Mouse (Mus musculus): ENCODE measurements at regions not wholly inside any gene's neighbourhood (a gene's known extent, or its start where the extent isn't known, plus 50 kb on each side); places are given as distances from the start of the nearest gene placed in this dataset.

DNA sequence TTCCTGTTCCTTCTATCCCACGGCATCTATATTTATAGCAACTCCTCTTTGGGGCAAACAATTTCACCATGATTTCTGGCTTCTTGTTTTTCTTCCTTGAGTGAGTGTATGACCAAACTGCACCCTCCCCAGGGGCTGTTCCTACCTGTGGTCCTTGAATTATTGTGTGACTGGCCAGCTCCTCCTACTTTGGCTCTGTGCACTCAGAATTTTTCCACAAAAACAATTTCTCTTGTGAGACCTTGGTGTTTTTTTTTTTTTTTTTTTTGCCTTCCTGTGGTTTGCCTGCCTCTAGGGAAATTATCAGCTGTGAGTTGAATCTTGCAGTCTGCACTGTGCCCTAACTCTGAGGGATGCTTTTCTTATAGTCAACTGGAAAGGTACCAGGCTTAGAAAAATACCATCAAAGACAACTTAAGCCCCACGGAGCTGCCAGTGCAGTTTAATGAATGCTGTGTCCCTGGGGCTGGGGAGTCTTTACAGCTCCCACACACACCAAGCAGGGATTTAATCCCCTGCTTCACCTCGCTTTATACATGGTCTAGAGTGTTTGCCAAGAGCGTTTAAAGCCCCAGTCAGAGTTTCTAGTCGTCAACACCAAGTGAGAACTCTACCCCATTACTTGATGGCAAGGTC, 216.2 kb upstream of the Sesn3 start:
- TF ChIP-seq POLR2A (IDR thresholded peaks at IDR 0.05; ENCODE audit: insufficient read depth, low read depth, low read length) (no peak), CTCF (IDR thresholded peaks at IDR 0.05; ENCODE audit: insufficient read depth, low read depth, low read length) (no peak)
